Mouse (Mus musculus): ENCODE results near the gene Cd79b. TPM values are rescaled to one million over a fixed set of nuclear protein-coding genes. Genes with fewer than 3 reads are reported as not detected.

The Cd79b gene
- polyA plus RNA-seq, 1 experiment, result 270 TPM

GRCm38 (mm10) chr11:106271131-106271793 lies 43.3 kb downstream of the Cd79b start:
- TF ChIP-seq POLR2A (IDR thresholded peaks at IDR 0.05; ENCODE audit: borderline replicate concordance, control insufficient read depth, low read depth, low read length) (no peak), CTCF (IDR thresholded peaks at IDR 0.05; ENCODE audit: control insufficient read depth, insufficient read depth, low read length) (no peak)
- peaks cover 10% of the 10 kb centered on the region; the same call in 1 of the 2 replicates for H3K4me1 ChIP-seq (ENCODE audit: control insufficient read depth, insufficient read depth, low read length)
- no peak overlapping the region for H3K27ac ChIP-seq (ENCODE audit: control insufficient read depth, insufficient read depth, low read depth, low read length, poor library complexity)
- 23% methylated on average over 5 of the region's 5 CpGs for WGBS
- peak overlapping the region; percentile 93 for H3K4me3 ChIP-seq (replicated peaks; ENCODE audit: control insufficient read depth, low read depth, low read length)

- no peak for TF ChIP-seq POLR2A (IDR thresholded peaks at IDR 0.05; ENCODE audit: borderline replicate concordance, control insufficient read depth, low read depth, low read length)
- no peak for TF ChIP-seq CTCF (IDR thresholded peaks at IDR 0.05; ENCODE audit: control insufficient read depth, insufficient read depth, low read length)
- Histone ChIP-seq H3K4me3 (replicated peaks; ENCODE audit: control insufficient read depth, low read depth, low read length) (no peak overlapping the region), H3K27ac (ENCODE audit: control insufficient read depth, insufficient read depth, low read depth, low read length, poor library complexity) (peak overlapping the region; percentile 38), H3K4me1 (ENCODE audit: control insufficient read depth, insufficient read depth, low read length) (peaks cover 7% of the 10 kb centered on the region; the same call in 1 of the 2 replicates)
- 22% methylated on average over 3 of the region's 3 CpGs for WGBS
Observed at GRCm38 (mm10) chr11:106269060-106269431, 45.5 kb downstream of the Cd79b start.

- no peak for TF ChIP-seq CTCF (IDR thresholded peaks at IDR 0.05; ENCODE audit: control insufficient read depth, insufficient read depth, low read length)
- TF ChIP-seq POLR2A (IDR thresholded peaks at IDR 0.05; ENCODE audit: borderline replicate concordance, control insufficient read depth, low read depth, low read length), result no peak
- Histone ChIP-seq H3K4me1 (ENCODE audit: control insufficient read depth, insufficient read depth, low read length) (peaks cover 7% of the 10 kb centered on the region; the same call in 1 of the 2 replicates), H3K27ac (ENCODE audit: control insufficient read depth, insufficient read depth, low read depth, low read length, poor library complexity) (no peak overlapping the region), H3K4me3 (replicated peaks; ENCODE audit: control insufficient read depth, low read depth, low read length) (no peak overlapping the region)
- 58% methylated on average over 8 of the region's 8 CpGs for WGBS
Observed at GRCm38 (mm10) chr11:106268326-106269059, 46.1 kb downstream of the Cd79b start.

- TF ChIP-seq CTCF (IDR thresholded peaks at IDR 0.05; ENCODE audit: control insufficient read depth, insufficient read depth, low read length) (no peak), POLR2A (IDR thresholded peaks at IDR 0.05; ENCODE audit: borderline replicate concordance, control insufficient read depth, low read depth, low read length) (no peak)
- Histone ChIP-seq H3K27ac (ENCODE audit: control insufficient read depth, insufficient read depth, low read depth, low read length, poor library complexity) (no peak overlapping the region), H3K4me3 (replicated peaks; ENCODE audit: control insufficient read depth, low read depth, low read length) (no peak overlapping the region), H3K4me1 (ENCODE audit: control insufficient read depth, insufficient read depth, low read length) (peaks cover 7% of the 10 kb centered on the region; the same call in 1 of the 2 replicates)
- 92% methylated on average over 5 of the region's 5 CpGs for WGBS
Observed at GRCm38 (mm10) chr11:106267871-106268270, 46.7 kb downstream of the Cd79b start.

GRCm38 (mm10) chr11:106267311-106267852 lies 47.2 kb downstream of the Cd79b start:
- Histone ChIP-seq H3K4me3 (replicated peaks; ENCODE audit: control insufficient read depth, low read depth, low read length) (no peak overlapping the region), H3K27ac (ENCODE audit: control insufficient read depth, insufficient read depth, low read depth, low read length, poor library complexity) (no peak overlapping the region), H3K4me1 (ENCODE audit: control insufficient read depth, insufficient read depth, low read length) (peaks cover 7% of the 10 kb centered on the region; the same call in 1 of the 2 replicates)
- WGBS, result 66% methylated on average over 15 of the region's 15 CpGs
- no peak for TF ChIP-seq POLR2A (IDR thresholded peaks at IDR 0.05; ENCODE audit: borderline replicate concordance, control insufficient read depth, low read depth, low read length)
- no peak for TF ChIP-seq CTCF (IDR thresholded peaks at IDR 0.05; ENCODE audit: control insufficient read depth, insufficient read depth, low read length)

GRCm38 (mm10) chr11:106266431-106266830 lies 48.1 kb downstream of the Cd79b start:
- 89% methylated on average over 10 of the region's 10 CpGs for WGBS
- no peak for TF ChIP-seq POLR2A (IDR thresholded peaks at IDR 0.05; ENCODE audit: borderline replicate concordance, control insufficient read depth, low read depth, low read length)
- no peak for TF ChIP-seq CTCF (IDR thresholded peaks at IDR 0.05; ENCODE audit: control insufficient read depth, insufficient read depth, low read length)
- Histone ChIP-seq H3K27ac (ENCODE audit: control insufficient read depth, insufficient read depth, low read depth, low read length, poor library complexity) (no peak overlapping the region), H3K4me3 (replicated peaks; ENCODE audit: control insufficient read depth, low read depth, low read length) (no peak overlapping the region), H3K4me1 (ENCODE audit: control insufficient read depth, insufficient read depth, low read length) (peaks cover 5% of the 10 kb centered on the region; the same call in 1 of the 2 replicates)

- H3K27ac ChIP-seq (ENCODE audit: control insufficient read depth, insufficient read depth, low read depth, low read length, poor library complexity), result no peak overlapping the region
- WGBS, result 50% methylated on average over 4 of the region's 4 CpGs
- TF ChIP-seq POLR2A (IDR thresholded peaks at IDR 0.05; ENCODE audit: borderline replicate concordance, control insufficient read depth, low read depth, low read length) (no peak), CTCF (IDR thresholded peaks at IDR 0.05; ENCODE audit: control insufficient read depth, insufficient read depth, low read length) (no peak)
- no peak overlapping the region for H3K4me3 ChIP-seq (replicated peaks; ENCODE audit: control insufficient read depth, low read depth, low read length)
- H3K4me1 ChIP-seq (ENCODE audit: control insufficient read depth, insufficient read depth, low read length), result peaks cover 3% of the 10 kb centered on the region; the same call in 1 of the 2 replicates
Observed at GRCm38 (mm10) chr11:106265570-106265969, 49.0 kb downstream of the Cd79b start.

- Histone ChIP-seq H3K27ac (ENCODE audit: control insufficient read depth, insufficient read depth, low read depth, low read length, poor library complexity) (no peak overlapping the region), H3K4me1 (ENCODE audit: control insufficient read depth, insufficient read depth, low read length) (peaks cover 2% of the 10 kb centered on the region; the same call in 1 of the 2 replicates), H3K4me3 (replicated peaks; ENCODE audit: control insufficient read depth, low read depth, low read length) (no peak overlapping the region)
- TF ChIP-seq CTCF (IDR thresholded peaks at IDR 0.05; ENCODE audit: control insufficient read depth, insufficient read depth, low read length) (no peak), POLR2A (IDR thresholded peaks at IDR 0.05; ENCODE audit: borderline replicate concordance, control insufficient read depth, low read depth, low read length) (no peak)
- 93% methylated on average over 15 of the region's 15 CpGs for WGBS
Observed at GRCm38 (mm10) chr11:106264988-106265387, 49.6 kb downstream of the Cd79b start.
